Mouse (Mus musculus) ES-E14 (cell line): ENCODE measurements around the gene Usp32.

ENCODE experiments used
- HCFC1 ChIP-seq: IDR thresholded peaks from 2 replicates; pipeline ENCODE4 v1.6.1; 2012; ENCODE audit warnings: low read length, inconsistent platforms, borderline replicate concordance; ENCODE audit not compliant: insufficient read depth
- MAFK ChIP-seq: IDR thresholded peaks from 2 replicates; pipeline ENCODE4 v1.6.1; 2014; ENCODE audit warnings: mild to moderate bottlenecking, low read depth, low read length, inconsistent platforms; ENCODE audit not compliant: insufficient read depth

- TF ChIP-seq HCFC1 (no peak), MAFK (no peak)
Observed at GRCm38 (mm10) chr11:84959701-84960181, 180.2 kb downstream of the Usp32 start.
